Mouse (Mus musculus) CD4-positive naive resting alpha-beta T cell, adult 57 days (primary cell): Measurements from ENCODE around the gene Lhfpl3. TPM values are rescaled to one million over a fixed set of nuclear protein-coding genes. Genes with fewer than 3 reads are reported as not detected.

ENCODE experiments used
- total RNA-seq: library from RNA; stranded (reverse); gene quantifications from one replicate; pipeline ENCODE4 v1.2.4, GENCODE M21; 2023

The Lhfpl3 gene
- total RNA-seq: not detected

GRCm38 (mm10) chr5:22745885-22746532 is at the start of gene Lhfpl3:
Lhfpl3 (plus strand) TSS chr5:22746059.

Other genes with a start within 250 kb of the Lhfpl3 start
- gene Orc5, start 195.6 kb upstream of the Lhfpl3 start, total RNA-seq: 22.8 TPM